Mouse (Mus musculus) lung, postnatal 0 days (tissue): ENCODE measurements at regions not wholly inside any gene's neighbourhood (a gene's known extent, or its start where the extent isn't known, plus 50 kb on each side); places are given as distances from the start of the nearest gene placed in this dataset.
A peak's percentile ranks its signal among the peaks of the same experiment; 100 is the strongest.

ENCODE experiments used
- ATAC-seq: fragments of 200-750 bp; cut with Nextera tagmentation; 2 replicates; pipeline ENCODE4 v1.8.0; 2017; ENCODE audit warnings: moderate library complexity
- DNase-seq: peaks from one replicate; pipeline ENCODE4 v3.0.0-alpha.2; 2016; ENCODE audit warnings: low spot score
- H3K27ac ChIP-seq: fragments of 300-500 bp; sonication (generic); 2 replicates; pipeline ENCODE4 v1.5.1; 2014; ENCODE audit warnings: antibody characterized with exemption, mild to moderate bottlenecking, low read length, mixed read lengths
- H3K27me3 ChIP-seq: fragments of 300-500 bp; sonication (generic); replicated peaks from 2 replicates; pipeline ENCODE4 v1.6.1; 2014; ENCODE audit warnings: low read length, mixed read lengths; ENCODE audit not compliant: insufficient read depth
- H3K36me3 ChIP-seq: fragments of 300-500 bp; sonication (generic); 2 replicates; pipeline ENCODE4 v1.6.1; 2014; ENCODE audit warnings: low read length, mixed read lengths; ENCODE audit not compliant: insufficient read depth
- H3K4me1 ChIP-seq: fragments of 300-500 bp; sonication (generic); 2 replicates; pipeline ENCODE4 v1.6.1; 2014; ENCODE audit warnings: antibody characterized with exemption, low read depth, low read length, mixed read lengths; ENCODE audit not compliant: insufficient read depth
- H3K4me2 ChIP-seq: fragments of 300-500 bp; sonication (generic); replicated peaks from 2 replicates; pipeline ENCODE4 v1.6.1; 2014; ENCODE audit warnings: low read depth, mild to moderate bottlenecking, low read length, moderate library complexity, mixed read lengths
- H3K4me3 ChIP-seq: fragments of 300-500 bp; sonication (generic); 2 replicates; pipeline ENCODE4 v1.5.1; 2014; ENCODE audit warnings: low read depth, low read length
- H3K9ac ChIP-seq: fragments of 300-500 bp; sonication (generic); replicated peaks from 2 replicates; pipeline ENCODE4 v1.6.1; 2014; ENCODE audit warnings: low read depth, mild to moderate bottlenecking
- H3K9me3 ChIP-seq: fragments of 300-500 bp; sonication (generic); 2 replicates; pipeline ENCODE4 v1.6.1; 2016; ENCODE audit warnings: low read length, mixed read lengths
- CTCF ChIP-seq: IDR thresholded peaks from 2 replicates; pipeline ENCODE4 v1.5.1; 2016; ENCODE audit warnings: antibody characterized with exemption, mild to moderate bottlenecking
- EP300 ChIP-seq: IDR thresholded peaks from 2 replicates; pipeline ENCODE4 v1.6.1; 2016; ENCODE audit warnings: antibody characterized with exemption, mild to moderate bottlenecking, control low read depth
- WGBS: fragments of 180-500 bp; shearing (Covaris S2); extraction: QIAGEN DNeasy Blood & Tissue Kit; methylation state at CpG from one replicate; pipeline ENCODE4 v1.1.7; 2014; 5-methylcytosine and 5-hydroxymethylcytosine counted together

DNA sequence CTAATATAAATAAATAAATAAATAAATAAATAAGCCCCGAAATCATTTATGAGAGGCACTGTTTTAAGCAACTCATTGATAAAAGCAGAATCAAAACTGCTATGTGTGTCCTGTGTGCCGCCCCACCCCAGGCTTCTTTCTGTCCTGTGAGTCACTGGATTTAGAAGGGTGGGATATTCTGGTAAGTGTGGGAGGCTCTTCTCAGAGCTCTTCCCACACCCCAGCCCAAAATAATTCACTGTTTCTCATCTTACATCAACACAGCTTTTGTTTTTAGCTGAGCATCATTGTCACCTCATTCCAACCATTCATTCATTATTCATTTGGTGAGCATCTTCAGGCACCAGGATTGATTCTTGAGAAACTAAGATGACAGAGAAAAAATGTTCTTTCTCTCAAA lies 118.4 kb downstream of the Barx2 start:
- no peaks in the 10 kb centered on the region for H3K4me1 ChIP-seq
- no peak for DNase-seq
- H3K9me3 ChIP-seq = no peaks in the 10 kb centered on the region
- no peaks in the 10 kb centered on the region for H3K27me3 ChIP-seq
- TF ChIP-seq CTCF (no peak), EP300 (no peak)
- 87% methylated on average over 2 of the region's 2 CpGs for WGBS
- no peak overlapping the region for H3K4me3 ChIP-seq
- H3K4me2 ChIP-seq = no peak overlapping the region
- H3K36me3 ChIP-seq = no peaks in the 10 kb centered on the region
- H3K27ac ChIP-seq = no peak overlapping the region
- H3K9ac ChIP-seq = no peak overlapping the region
- ATAC-seq = no peak

DNA sequence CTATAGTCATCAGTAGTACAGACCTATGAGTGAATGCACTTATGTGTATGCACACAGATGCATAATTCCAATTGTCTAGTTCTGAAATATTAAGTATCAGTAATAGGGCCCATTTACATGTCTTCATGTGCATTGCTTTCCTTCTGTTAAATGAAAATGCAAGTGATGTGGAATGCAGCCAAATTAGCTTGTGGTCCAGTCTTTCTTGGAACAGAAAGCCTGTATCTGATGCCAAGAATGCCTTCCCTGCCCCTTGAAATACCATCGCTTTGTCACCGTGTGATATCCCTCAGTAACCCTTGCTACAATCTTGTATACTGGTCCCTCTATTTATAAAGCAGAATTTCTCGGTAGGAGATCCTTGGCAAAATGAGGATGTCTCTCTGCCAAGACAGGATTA lies 137.3 kb downstream of the Barx2 start:
- no peak for DNase-seq
- Histone ChIP-seq H3K9me3 (no peaks in the 10 kb centered on the region), H3K4me3 (no peak overlapping the region), H3K36me3 (no peaks in the 10 kb centered on the region), H3K27me3 (no peaks in the 10 kb centered on the region), H3K4me2 (no peak overlapping the region), H3K9ac (no peak overlapping the region), H3K27ac (no peak overlapping the region), H3K4me1 (no peaks in the 10 kb centered on the region)
- ATAC-seq = no peak
- TF ChIP-seq EP300 (no peak), CTCF (no peak)
- WGBS = 55% methylated on average over 3 of the region's 3 CpGs

DNA sequence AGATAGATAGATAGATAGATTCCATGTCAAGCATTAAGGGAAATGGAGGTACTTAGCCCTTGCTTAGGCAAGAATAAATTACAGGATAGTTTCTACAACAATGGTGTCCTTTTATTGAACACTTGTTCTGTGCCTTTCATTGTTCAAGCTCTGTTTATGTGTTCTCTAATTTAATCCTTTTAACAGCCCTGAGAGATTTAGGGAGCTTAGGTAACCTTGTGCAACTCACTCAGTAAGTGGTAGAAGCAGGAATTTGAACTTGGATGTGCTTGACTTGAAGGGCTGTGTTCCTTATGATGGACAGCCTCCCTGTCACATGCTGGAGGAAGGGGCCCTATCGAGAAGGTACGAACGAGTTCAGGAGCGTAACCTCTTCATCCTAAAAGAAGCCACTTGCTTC lies 147.9 kb downstream of the Barx2 start:
- H3K9ac ChIP-seq = no peak overlapping the region
- DNase-seq = no peak
- no peak for TF ChIP-seq CTCF
- no peak for TF ChIP-seq EP300
- H3K27ac ChIP-seq = no peak overlapping the region
- no peak for ATAC-seq
- H3K9me3 ChIP-seq = no peaks in the 10 kb centered on the region
- H3K4me1 ChIP-seq = no peaks in the 10 kb centered on the region
- H3K4me3 ChIP-seq = no peak overlapping the region
- H3K4me2 ChIP-seq = no peak overlapping the region
- H3K27me3 ChIP-seq = no peaks in the 10 kb centered on the region
- no peaks in the 10 kb centered on the region for H3K36me3 ChIP-seq
- 72% methylated on average over 4 of the region's 4 CpGs for WGBS

DNA sequence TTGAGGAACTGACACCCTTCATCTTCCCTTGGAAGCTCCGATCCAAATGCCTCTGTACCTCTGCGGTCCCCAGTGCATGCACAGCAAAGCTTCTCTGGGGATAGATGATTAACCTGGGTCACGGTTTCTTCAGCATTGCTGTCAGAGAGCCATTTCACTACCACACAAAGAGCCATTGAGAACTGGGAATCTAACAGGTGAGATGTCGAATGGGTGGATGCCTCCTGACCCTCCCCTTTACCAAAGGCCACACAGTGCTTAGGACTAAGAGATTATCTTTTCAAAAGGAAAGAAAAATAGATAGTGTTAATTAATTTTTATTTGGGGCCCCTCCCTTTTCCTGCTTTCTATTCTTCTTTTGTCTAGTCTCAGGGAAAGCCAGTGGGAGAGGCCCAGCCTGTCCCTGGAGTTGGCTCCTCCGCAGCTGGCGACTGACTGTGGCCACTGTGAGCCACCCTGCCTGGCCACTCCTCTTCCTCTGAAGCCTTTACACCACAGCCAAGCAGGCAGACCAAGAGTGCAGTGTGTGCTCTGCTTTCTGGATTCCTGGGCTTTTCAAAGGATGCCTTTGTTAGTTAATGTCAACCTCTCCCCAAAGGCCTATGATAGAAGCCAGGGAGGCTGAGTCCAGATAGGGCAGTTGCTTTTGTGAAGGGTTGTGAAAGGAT lies 155.2 kb downstream of the Barx2 start:
- Histone ChIP-seq H3K9me3 (no peaks in the 10 kb centered on the region), H3K4me2 (no peak overlapping the region), H3K9ac (no peak overlapping the region), H3K4me3 (no peak overlapping the region), H3K27me3 (no peaks in the 10 kb centered on the region), H3K36me3 (no peaks in the 10 kb centered on the region), H3K27ac (no peak overlapping the region), H3K4me1 (no peaks in the 10 kb centered on the region)
- TF ChIP-seq EP300 (no peak), CTCF (no peak)
- 56% methylated on average over 6 of the region's 6 CpGs for WGBS
- ATAC-seq = no peak
- DNase-seq = no peak

DNA sequence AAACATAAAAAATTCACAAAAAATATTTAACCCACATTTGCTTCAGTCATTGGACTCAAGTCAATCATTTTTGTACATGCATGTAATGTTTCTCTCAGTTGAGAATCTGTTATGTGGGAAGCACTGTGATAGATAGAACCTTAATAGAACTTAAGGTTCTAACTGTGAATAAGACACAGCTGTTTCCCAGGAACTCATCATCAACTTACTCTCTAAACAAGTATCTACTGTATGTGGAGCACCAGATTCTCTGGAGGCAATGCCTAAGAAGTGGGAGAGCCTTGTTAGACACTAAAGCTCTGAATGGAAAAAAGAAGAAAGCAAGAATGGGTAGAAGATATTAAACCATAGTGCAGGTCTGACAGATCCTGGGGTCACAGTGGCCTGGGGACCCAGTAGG lies 182.8 kb downstream of the Barx2 start:
- Histone ChIP-seq H3K27me3 (no peaks in the 10 kb centered on the region), H3K27ac (no peak overlapping the region), H3K4me2 (no peak overlapping the region), H3K9me3 (no peaks in the 10 kb centered on the region), H3K4me3 (no peak overlapping the region), H3K9ac (no peak overlapping the region), H3K4me1 (no peaks in the 10 kb centered on the region), H3K36me3 (no peaks in the 10 kb centered on the region)
- ATAC-seq (no peak), DNase-seq (no peak)
- TF ChIP-seq EP300 = no peak
- no peak for TF ChIP-seq CTCF

DNA sequence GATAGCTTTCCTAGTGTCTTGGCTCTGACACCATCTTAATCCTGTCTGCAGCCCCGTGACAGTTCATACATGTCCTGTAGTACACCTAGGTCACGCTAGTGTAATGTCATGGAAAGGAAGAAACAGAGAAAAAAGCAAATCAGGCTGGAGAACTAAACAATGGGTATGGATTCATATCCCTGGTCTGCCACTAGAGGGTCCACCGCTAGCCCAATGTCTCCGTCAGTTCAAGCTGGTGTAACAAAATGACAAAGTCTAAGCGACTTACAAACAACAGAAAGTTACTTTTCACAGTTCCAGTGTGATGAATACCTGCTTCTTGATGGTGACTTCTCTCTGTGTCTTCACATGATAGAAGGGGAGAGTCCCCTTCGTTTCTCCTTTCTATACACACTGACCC lies 194.0 kb downstream of the Barx2 start:
- DNase-seq = no peak
- Histone ChIP-seq H3K27ac (no peak overlapping the region), H3K4me1 (no peaks in the 10 kb centered on the region), H3K4me2 (no peak overlapping the region), H3K4me3 (no peak overlapping the region), H3K9me3 (no peaks in the 10 kb centered on the region), H3K27me3 (no peaks in the 10 kb centered on the region), H3K36me3 (no peaks in the 10 kb centered on the region), H3K9ac (no peak overlapping the region)
- ATAC-seq = no peak
- 69% methylated on average over 6 of the region's 6 CpGs for WGBS
- TF ChIP-seq CTCF (peak; percentile 31; the same call in 1 of the 2 replicates), EP300 (no peak)

DNA sequence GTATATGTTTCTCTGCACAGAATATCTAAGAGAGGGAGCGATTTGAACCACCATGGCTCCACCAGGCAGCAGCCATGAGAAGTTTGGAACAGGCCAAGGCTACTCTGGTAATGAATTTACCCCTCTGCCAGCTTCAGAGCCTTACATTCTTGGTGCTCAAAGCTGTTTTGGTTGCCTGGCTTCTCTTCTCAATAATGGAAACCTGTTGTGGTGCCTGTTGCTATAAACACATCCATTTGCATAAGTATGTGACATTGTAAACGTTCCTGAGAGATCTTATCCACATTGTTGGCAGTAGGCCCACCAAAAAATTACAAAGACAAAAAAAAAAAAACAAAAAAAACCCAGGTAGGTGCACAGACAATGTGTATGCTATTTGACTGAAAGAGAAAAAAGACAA lies 203.2 kb downstream of the Barx2 start:
- no peaks in the 10 kb centered on the region for H3K27me3 ChIP-seq
- H3K36me3 ChIP-seq = no peaks in the 10 kb centered on the region
- 47% methylated on average over 2 of the region's 2 CpGs for WGBS
- DNase-seq (no peak), ATAC-seq (no peak)
- H3K9me3 ChIP-seq = no peaks in the 10 kb centered on the region
- H3K4me1 ChIP-seq = no peaks in the 10 kb centered on the region
- no peak overlapping the region for H3K4me3 ChIP-seq
- no peak overlapping the region for H3K27ac ChIP-seq
- no peak overlapping the region for H3K9ac ChIP-seq
- no peak overlapping the region for H3K4me2 ChIP-seq
- TF ChIP-seq CTCF (no peak), EP300 (no peak)
